Mouse (Mus musculus): ENCODE data around the gene Casz1. TPM values are rescaled to one million over a fixed set of nuclear protein-coding genes. Genes with fewer than 3 reads are reported as not detected.
A peak's percentile ranks its signal among the peaks of the same experiment; 100 is the strongest.

Casz1 gene
- total RNA-seq, 1 experiment = 4.0 TPM

- TF ChIP-seq MAFK (IDR thresholded peaks at IDR 0.05; ENCODE audit: insufficient read depth, low read depth, low read length) = no peak
- peak; percentile 59; the same call in 1 of the 2 replicates for TF ChIP-seq ZNF384 (IDR thresholded peaks at IDR 0.05; ENCODE audit: low read depth, low read length)
- Histone ChIP-seq H3K4me3 (ENCODE audit: insufficient read depth in 1 of 2, low read depth in 1 of 2, low read length in 2 of 2, poor library complexity in 1 of 2, severe bottlenecking in 1 of 2) (no peak overlapping the region), H3K27ac (ENCODE audit: insufficient read depth, low read depth, low read length, poor library complexity, severe bottlenecking) (no peak overlapping the region), H3K36me3 (ENCODE audit: control insufficient read depth, insufficient read depth, low read length, poor library complexity, severe bottlenecking) (no peaks in the 10 kb centered on the region), H3K9ac (ENCODE audit: insufficient read depth, low read depth, low read length, poor library complexity, severe bottlenecking) (no peak overlapping the region), H3K9me3 (ENCODE audit: control insufficient read depth, insufficient read depth, low read depth, low read length) (no peaks in the 10 kb centered on the region), H3K4me1 (ENCODE audit: control insufficient read depth in 2 of 2, insufficient read depth in 2 of 2, low read length in 2 of 2, poor library complexity in 1 of 2) (peaks cover 3 to 38% of the 10 kb centered on the region in 2 experiments; a peak in 2 of 4 replicates)
- in situ Hi-C loops (cut with MboI; ENCODE audit: low sequenced_read_pairs in 2 of 2, unreplicated experiment in 2 of 2) = no loop called here
- DNase-seq (ENCODE audit: low read depth, low spot score) = no peak
Observed at GRCm38 (mm10) chr4:148856216-148856615, 52.0 kb downstream of the Casz1 start.

GRCm38 (mm10) chr4:148857398-148858084 lies 53.3 kb downstream of the Casz1 start:
- Histone ChIP-seq H3K4me1 (ENCODE audit: control insufficient read depth in 2 of 2, insufficient read depth in 2 of 2, low read length in 2 of 2, poor library complexity in 1 of 2) (peaks cover 3 to 38% of the 10 kb centered on the region in 2 experiments; a peak in 2 of 4 replicates), H3K36me3 (ENCODE audit: control insufficient read depth, insufficient read depth, low read length, poor library complexity, severe bottlenecking) (no peaks in the 10 kb centered on the region; the same call in 1 of the 2 replicates), H3K4me3 (ENCODE audit: insufficient read depth in 1 of 2, low read depth in 1 of 2, low read length in 2 of 2, poor library complexity in 1 of 2, severe bottlenecking in 1 of 2) (no peak overlapping the region)

GRCm38 (mm10) chr4:148858194-148858593 lies 54.0 kb downstream of the Casz1 start:
- no peak overlapping the region for H3K9ac ChIP-seq (ENCODE audit: insufficient read depth, low read depth, low read length, poor library complexity, severe bottlenecking)
- H3K9me3 ChIP-seq (ENCODE audit: control insufficient read depth, insufficient read depth, low read depth, low read length) = no peaks in the 10 kb centered on the region
- DNase-seq (ENCODE audit: low read depth, low spot score) = no peak
- H3K4me3 ChIP-seq (ENCODE audit: insufficient read depth in 1 of 2, low read depth in 1 of 2, low read length in 2 of 2, poor library complexity in 1 of 2, severe bottlenecking in 1 of 2) = no peak overlapping the region
- no peak overlapping the region for H3K27ac ChIP-seq (ENCODE audit: insufficient read depth, low read depth, low read length, poor library complexity, severe bottlenecking)
- peaks cover 3 to 38% of the 10 kb centered on the region in 2 experiments; a peak in 2 of 4 replicates for H3K4me1 ChIP-seq (ENCODE audit: control insufficient read depth in 2 of 2, insufficient read depth in 2 of 2, low read length in 2 of 2, poor library complexity in 1 of 2)
- TF ChIP-seq CHD2 (IDR thresholded peaks at IDR 0.05; ENCODE audit: low read depth, low read length) (no peak), ZNF384 (IDR thresholded peaks at IDR 0.05; ENCODE audit: low read depth, low read length) (no peak), MAFK (IDR thresholded peaks at IDR 0.05; ENCODE audit: insufficient read depth, low read depth, low read length) (no peak), ZC3H11A (IDR thresholded peaks at IDR 0.05; ENCODE audit: borderline replicate concordance, low read depth, low read length) (no peak), HCFC1 (IDR thresholded peaks at IDR 0.05; ENCODE audit: borderline replicate concordance, insufficient read depth, low read length) (no peak)
- in situ Hi-C loops (cut with MboI; ENCODE audit: low sequenced_read_pairs in 2 of 2, unreplicated experiment in 2 of 2) = no loop called here
- H3K36me3 ChIP-seq (ENCODE audit: control insufficient read depth, insufficient read depth, low read length, poor library complexity, severe bottlenecking) = no peaks in the 10 kb centered on the region; the same call in 1 of the 2 replicates

More at GRCm38 (mm10) chr4:148857398-148858084, 53.3 kb downstream of the Casz1 start:
- no peak for TF ChIP-seq CHD2 (IDR thresholded peaks at IDR 0.05; ENCODE audit: low read depth, low read length)
- no peak for DNase-seq (ENCODE audit: low read depth, low spot score)
- Histone ChIP-seq H3K9ac (ENCODE audit: insufficient read depth, low read depth, low read length, poor library complexity, severe bottlenecking) (no peak overlapping the region), H3K27ac (ENCODE audit: insufficient read depth, low read depth, low read length, poor library complexity, severe bottlenecking) (no peak overlapping the region), H3K9me3 (ENCODE audit: control insufficient read depth, insufficient read depth, low read depth, low read length) (no peaks in the 10 kb centered on the region)
- in situ Hi-C loops (cut with MboI; ENCODE audit: low sequenced_read_pairs in 2 of 2, unreplicated experiment in 2 of 2) = no loop called here

DNA sequence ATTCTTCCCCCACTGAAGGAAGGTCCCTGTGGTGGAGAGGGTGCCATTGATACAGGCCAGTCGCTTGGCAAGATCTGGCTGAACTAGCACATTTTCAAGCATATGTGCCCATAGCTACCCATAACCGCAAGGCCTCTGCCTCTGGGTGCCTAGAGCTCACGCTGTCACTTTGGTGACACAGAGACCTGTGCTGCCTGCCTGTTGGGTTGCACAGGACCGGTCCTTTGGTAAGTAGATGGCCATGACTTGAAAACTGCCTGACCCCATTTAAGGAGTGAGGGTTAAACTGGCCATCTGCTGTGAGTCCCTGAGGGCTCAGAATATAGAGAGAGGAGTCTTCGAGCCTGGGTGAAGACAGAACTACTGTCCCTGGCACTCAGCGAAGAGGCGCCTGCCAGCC lies 55.2 kb downstream of the Casz1 start:
- Histone ChIP-seq H3K4me1 (ENCODE audit: control insufficient read depth in 2 of 2, insufficient read depth in 2 of 2, low read length in 2 of 2, poor library complexity in 1 of 2) (peaks cover 3 to 33% of the 10 kb centered on the region in 2 experiments; a peak in 2 of 4 replicates), H3K36me3 (ENCODE audit: control insufficient read depth, insufficient read depth, low read length, poor library complexity, severe bottlenecking) (no peaks in the 10 kb centered on the region; the same call in 1 of the 2 replicates), H3K4me3 (ENCODE audit: insufficient read depth in 1 of 2, low read depth in 1 of 2, low read length in 2 of 2, poor library complexity in 1 of 2, severe bottlenecking in 1 of 2) (peak overlapping the region; percentile 48 to 53; a peak in 2 of 4 replicates), H3K9me3 (ENCODE audit: control insufficient read depth, insufficient read depth, low read depth, low read length) (no peaks in the 10 kb centered on the region), H3K27ac (ENCODE audit: insufficient read depth, low read depth, low read length, poor library complexity, severe bottlenecking) (no peak overlapping the region), H3K9ac (ENCODE audit: insufficient read depth, low read depth, low read length, poor library complexity, severe bottlenecking) (peak overlapping the region; percentile 54; the same call in 1 of the 2 replicates)
- no peak for DNase-seq (ENCODE audit: low read depth, low spot score)
- in situ Hi-C loops (cut with MboI; ENCODE audit: low sequenced_read_pairs in 2 of 2, unreplicated experiment in 2 of 2) = no loop called here
- no peak for TF ChIP-seq MAFK (IDR thresholded peaks at IDR 0.05; ENCODE audit: insufficient read depth, low read depth, low read length)
- no peak for TF ChIP-seq ZC3H11A (IDR thresholded peaks at IDR 0.05; ENCODE audit: borderline replicate concordance, low read depth, low read length)
- TF ChIP-seq HCFC1 (IDR thresholded peaks at IDR 0.05; ENCODE audit: borderline replicate concordance, insufficient read depth, low read length) = no peak
- no peak for TF ChIP-seq CHD2 (IDR thresholded peaks at IDR 0.05; ENCODE audit: low read depth, low read length)
- no peak for TF ChIP-seq ZNF384 (IDR thresholded peaks at IDR 0.05; ENCODE audit: low read depth, low read length)

All from ES-E14 (cell line).